In genomic region chr13:64235062-64235715, GRCm38 (mm10) we compare ENCODE assay signal across 14 mouse cellular contexts. TPM values are rescaled to one million over a fixed set of nuclear protein-coding genes. Genes with fewer than 3 reads are reported as not detected.
DNase-seq lines count a peak whose midpoint lies in the region; ATAC-seq lines count a peak whose summit lies in the region.
"Had no signal": no experiment of that assay in that cellular context is flagged by ENCODE, and none has a peak within 500 bp of the region (broad histone marks: within the 10 kb centered on the region; RNA-seq: fewer than 3 reads in every experiment).

No protein-coding gene starts in this region.

- H3K4me2 ChIP-seq in heart, embryonic 16.5 days (ENCODE audit: low read depth, low read length), result no peak overlapping the region
- H3K4me2 ChIP-seq in embryonic facial prominence, embryonic 14.5 days (ENCODE audit: low read depth, low read length), result peak overlapping the region; percentile 7
- H3K4me2 ChIP-seq: neural tube, embryonic 13.5 days had no signal

- H3K9ac ChIP-seq in heart, embryonic 16.5 days (ENCODE audit: low read length), result no peak overlapping the region; the same call in 1 of the 2 replicates
- no peak overlapping the region for H3K9ac ChIP-seq in embryonic facial prominence, embryonic 14.5 days (ENCODE audit: low read depth, low read length)
- H3K9ac ChIP-seq: neural tube, embryonic 13.5 days had no signal

- DNase-seq in heart, postnatal 10 days, result no peak
- DNase-seq in 3T3-L1 (ENCODE audit: low read depth, low spot score), result peak; percentile 71
- peak; percentile 73 for DNase-seq in adipocyte (ENCODE audit: low spot score)
- DNase-seq in embryonic facial prominence, embryonic 14.5 days (ENCODE audit: low spot score), result peak; percentile 84
- DNase-seq in adrenal gland, adult 18-20 months (ENCODE audit: low spot score in 2 of 2), result no peak
- DNase-seq in cerebellum, postnatal 36 days, result no peak
- DNase-seq: adrenal gland, postnatal 25 days; cerebellum, adult 8-10 months; gastrocnemius, postnatal 36 days; kidney, postnatal 25 days had no signal

- peak overlapping the region; percentile 55 for H3K27ac ChIP-seq in heart, embryonic 16.5 days (ENCODE audit: low read length)
- H3K27ac ChIP-seq in embryonic facial prominence, embryonic 14.5 days (replicated peaks; ENCODE audit: low read depth, low read length), result peak overlapping the region; percentile 86
- H3K27ac ChIP-seq: neural tube, embryonic 13.5 days had no signal

- H3K27me3 ChIP-seq in heart, embryonic 16.5 days (ENCODE audit: control insufficient read depth, insufficient read depth, low read length), result no peaks in the 10 kb centered on the region
- no peaks in the 10 kb centered on the region for H3K27me3 ChIP-seq in embryonic facial prominence, embryonic 14.5 days (replicated peaks; ENCODE audit: control insufficient read depth, insufficient read depth, low read length)
- H3K27me3 ChIP-seq: neural tube, embryonic 13.5 days had no signal

- H3K36me3 ChIP-seq in heart, embryonic 16.5 days (ENCODE audit: control insufficient read depth, insufficient read depth), result no peaks in the 10 kb centered on the region
- no peaks in the 10 kb centered on the region for H3K36me3 ChIP-seq in embryonic facial prominence, embryonic 14.5 days (ENCODE audit: control insufficient read depth, insufficient read depth, low read length)
- H3K36me3 ChIP-seq: neural tube, embryonic 13.5 days had no signal

- no peak for ATAC-seq in heart, embryonic 16.5 days (replicated peaks; ENCODE audit: extremely low read depth, insufficient read depth, low FRiP score)
- peak; percentile 62 for ATAC-seq in embryonic facial prominence, embryonic 14.5 days (ENCODE audit: low read depth)
- ATAC-seq: midbrain, embryonic 16.5 days had no signal

- no peaks in the 10 kb centered on the region for H3K9me3 ChIP-seq in heart, embryonic 16.5 days (replicated peaks; ENCODE audit: control insufficient read depth, low read length)
- no peaks in the 10 kb centered on the region for H3K9me3 ChIP-seq in embryonic facial prominence, embryonic 14.5 days (ENCODE audit: control insufficient read depth, low read length)
- H3K9me3 ChIP-seq: neural tube, embryonic 13.5 days had no signal

- 40% methylated on average over 4 of the region's 4 CpGs for WGBS in heart, embryonic 16.5 days
- WGBS in embryonic facial prominence, embryonic 14.5 days, result 28% methylated on average over 4 of the region's 4 CpGs

- H3K4me1 ChIP-seq in heart, embryonic 16.5 days (ENCODE audit: control insufficient read depth, insufficient read depth, low read length), result peaks cover 26% of the 10 kb centered on the region
- H3K4me1 ChIP-seq in embryonic facial prominence, embryonic 14.5 days (ENCODE audit: control insufficient read depth, insufficient read depth, low read length), result peaks cover 24% of the 10 kb centered on the region
- H3K4me1 ChIP-seq: neural tube, embryonic 13.5 days had no signal

- no peak overlapping the region for H3K4me3 ChIP-seq in heart, embryonic 16.5 days (ENCODE audit: low read length)
- H3K4me3 ChIP-seq in embryonic facial prominence, embryonic 14.5 days (ENCODE audit: low read depth, low read length), result no peak overlapping the region
- H3K4me3 ChIP-seq: erythroblast, embryonic 14.5 days; neural tube, embryonic 13.5 days had no signal

- intact Hi-C loops in heart, postnatal 10 days (cut with DNase I), result no loop called here

RNA-seq across cellular contexts. Expression of gene Cdc14b, which starts 39.9 kb away (rescaled TPM):
- 11.7 and 15.5 TPM in 2 replicates for polyA plus RNA-seq in heart, embryonic 16.5 days (2015; fragmentation: Nextera tagmentation; extraction: Ambion mirVana)
- total RNA-seq in heart, postnatal 10 days (2021), result 10 to 100 TPM in 1 of 2 experiments, 1 to 10 TPM in 1; 9.3 to 10.3 TPM
- polyA plus RNA-seq in embryonic facial prominence, embryonic 14.5 days (2014; fragmentation: Nextera tagmentation; extraction: Ambion mirVana), result 12.7 and 14.7 TPM in 2 replicates
- total RNA-seq in adrenal gland, adult 18-20 months (2021), result 10 to 100 TPM; 11.3 to 12.6 TPM
- polyA plus RNA-seq: erythroblast, embryonic 14.5 days had no signal

Comparison
In these comparisons a context has a peak if more than half of its experiments do, and no peak if none do; other contexts are left out.
1. DNase-seq: peak in 3T3-L1 (single experiment), adipocyte (single experiment) and embryonic facial prominence, embryonic 14.5 days (single experiment); none in heart, postnatal 10 days (0 of 2), adrenal gland, adult 18-20 months (0 of 2) and cerebellum, postnatal 36 days (0 of 2).